Mouse (Mus musculus) kidney, adult 2 months (tissue): ENCODE measurements at regions not wholly inside any gene's neighbourhood (a gene's known extent, or its start where the extent isn't known, plus 50 kb on each side); places are given as distances from the start of the nearest gene placed in this dataset.

Experiments used
- DNase-seq: peaks from one replicate; pipeline ENCODE4 v3.0.0; 2021
- H3K27ac ChIP-seq: fragments of 200-500 bp; 2 replicates; pipeline ENCODE4 v1.5.1; 2012; ENCODE audit warnings: low read depth, low read length, control low read depth, inconsistent platforms; ENCODE audit not compliant: insufficient read depth
- H3K27me3 ChIP-seq: fragments of 200-500 bp; replicated peaks from 2 replicates; pipeline ENCODE4 v1.6.1; 2012; ENCODE audit warnings: mild to moderate bottlenecking, moderate library complexity, low read length, inconsistent platforms; ENCODE audit not compliant: control insufficient read depth, insufficient read depth
- H3K36me3 ChIP-seq: fragments of 200-500 bp; 2 replicates; pipeline ENCODE4 v1.6.1; 2012; ENCODE audit warnings: mild to moderate bottlenecking, moderate library complexity, low read length, inconsistent platforms; ENCODE audit not compliant: control insufficient read depth, insufficient read depth
- H3K4me1 ChIP-seq: fragments of 200-500 bp; 2 replicates; pipeline ENCODE4 v1.6.1; 2011; ENCODE audit warnings: low read length; ENCODE audit not compliant: control insufficient read depth, insufficient read depth
- H3K4me3 ChIP-seq: fragments of 200-500 bp; 2 replicates; pipeline ENCODE4 v1.5.1; 2011; ENCODE audit warnings: mild to moderate bottlenecking, low read depth, low read length, control low read depth; ENCODE audit not compliant: insufficient read depth
- CTCF ChIP-seq: fragments of 200-500 bp; conservative IDR thresholded peaks from 2 replicates; pipeline ENCODE4 v1.5.1; 2011; ENCODE audit warnings: low read depth, mild to moderate bottlenecking, control low read depth, low read length, moderate library complexity, mixed read lengths; ENCODE audit not compliant: insufficient read depth, insufficient read length
- POLR2A ChIP-seq: fragments of 200-500 bp; IDR thresholded peaks from one replicate; pipeline ENCODE4 v1.6.1; 2011; ENCODE audit warnings: low read depth, low read length, control low read depth
- WGBS: fragments of 180-500 bp; shearing (Covaris S2); methylation state at CpG from one replicate; pipeline ENCODE4 v1.1.7; 2018; 5-methylcytosine and 5-hydroxymethylcytosine counted together

GRCm38 (mm10) chr12:30430641-30431040, 57.5 kb upstream of the Sntg2 start:
- TF ChIP-seq POLR2A (no peak), CTCF (no peak)
- no peaks in the 10 kb centered on the region for H3K27me3 ChIP-seq
- H3K4me1 ChIP-seq = 0 out of 2 replicates have a peak, but pooled peaks cover 4% of the 10 kb centered on the region
- 50% methylated on average over 3 of the region's 3 CpGs for WGBS
- no peak for DNase-seq
- H3K36me3 ChIP-seq = no peaks in the 10 kb centered on the region
- no peak overlapping the region for H3K27ac ChIP-seq
- no peak overlapping the region for H3K4me3 ChIP-seq

DNA sequence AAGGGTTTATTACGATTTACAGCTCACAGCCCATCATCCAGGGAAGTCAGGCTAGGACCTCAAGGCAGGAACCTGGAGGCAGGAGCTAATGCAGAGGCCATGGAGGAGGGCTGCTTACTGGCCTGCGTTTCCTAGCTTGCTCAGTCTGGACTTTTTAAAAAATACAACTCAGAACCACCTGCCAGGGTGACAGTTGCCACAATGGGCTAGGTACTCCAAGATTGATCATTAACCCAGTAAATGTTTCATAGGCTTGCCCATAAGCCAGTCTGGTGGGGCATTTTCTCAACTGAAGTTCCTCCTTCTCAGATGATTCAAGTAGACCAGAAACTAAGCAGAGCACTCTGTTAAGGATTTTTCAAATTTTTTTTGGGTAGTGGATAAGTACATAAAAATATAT, 52.1 kb upstream of the Sntg2 start:
- TF ChIP-seq POLR2A (no peak), CTCF (no peak)
- DNase-seq = peak; percentile 82
- no peak overlapping the region for H3K27ac ChIP-seq
- no peak overlapping the region for H3K4me3 ChIP-seq
- H3K4me1 ChIP-seq = 0 out of 2 replicates have a peak, but pooled peaks cover 4% of the 10 kb centered on the region
- no peaks in the 10 kb centered on the region for H3K27me3 ChIP-seq
- no peaks in the 10 kb centered on the region for H3K36me3 ChIP-seq
- 23% methylated on average over 2 of the region's 2 CpGs for WGBS
